Comparison of ENCODE assay signal across 8 mouse cellular contexts in genomic region chr1:38799304-38799703, GRCm38 (mm10). TPM values are rescaled to one million over a fixed set of nuclear protein-coding genes. Genes with fewer than 3 reads are reported as not detected.
DNase-seq lines count a peak whose midpoint lies in the region; ATAC-seq and TF ChIP-seq lines count a peak whose summit lies in the region.

No protein-coding gene starts in this region.

- H3K36me3 ChIP-seq in heart, embryonic 10.5 days = 0 out of 2 replicates have a peak, but pooled peaks cover 2% of the 10 kb centered on the region
- H3K36me3 ChIP-seq in heart, embryonic 12.5 days = peaks cover 8% of the 10 kb centered on the region
- peaks cover 87% of the 10 kb centered on the region for H3K36me3 ChIP-seq in hindbrain, embryonic 14.5 days (replicated peaks; ENCODE audit: control insufficient read depth, insufficient read depth)
- H3K36me3 ChIP-seq in midbrain, postnatal 0 days (ENCODE audit: insufficient read depth, low read length) = peaks cover 56% of the 10 kb centered on the region

- no peak overlapping the region for H3K9ac ChIP-seq in heart, embryonic 12.5 days
- no peak overlapping the region for H3K9ac ChIP-seq in hindbrain, embryonic 14.5 days
- no peak overlapping the region for H3K9ac ChIP-seq in midbrain, postnatal 0 days (replicated peaks; ENCODE audit: low read length, poor library complexity, severe bottlenecking)

- no peaks in the 10 kb centered on the region for H3K4me1 ChIP-seq in heart, embryonic 10.5 days
- H3K4me1 ChIP-seq in heart, embryonic 12.5 days (replicated peaks) = no peaks in the 10 kb centered on the region
- peaks cover 4% of the 10 kb centered on the region; the same call in 1 of the 2 replicates for H3K4me1 ChIP-seq in hindbrain, embryonic 14.5 days (replicated peaks; ENCODE audit: control insufficient read depth, insufficient read depth, low read length)
- H3K4me1 ChIP-seq in midbrain, postnatal 0 days (ENCODE audit: insufficient read depth, low read length) = no peaks in the 10 kb centered on the region

- no peak overlapping the region for H3K4me3 ChIP-seq in heart, embryonic 10.5 days
- H3K4me3 ChIP-seq in heart, embryonic 12.5 days = no peak overlapping the region
- no peak overlapping the region for H3K4me3 ChIP-seq in hindbrain, embryonic 14.5 days (replicated peaks; ENCODE audit: low read length)
- H3K4me3 ChIP-seq in midbrain, postnatal 0 days (ENCODE audit: low read depth, low read length) = no peak overlapping the region

- DNase-seq in heart, embryonic 10.5 days (ENCODE audit: low spot score) = peak; percentile 68
- DNase-seq in 416B (ENCODE audit: low read depth) (peak; percentile 66), MEL-GATA-1-ER (ENCODE audit: extremely low read depth, low read depth) (peak; percentile 18)
- DNase-seq in hindbrain, embryonic 14.5 days (ENCODE audit: low spot score) = peak; percentile 73
- peak; percentile 84 for DNase-seq in midbrain, postnatal 0 days (ENCODE audit: low spot score)
- no peak for DNase-seq in ovary, adult 18-20 months (ENCODE audit: low spot score)
- DNase-seq in layer of hippocampus, adult 8-10 months (ENCODE audit: low spot score in 2 of 2) = no peak

- H3K27ac ChIP-seq in heart, embryonic 10.5 days = no peak overlapping the region
- H3K27ac ChIP-seq in heart, embryonic 12.5 days (ENCODE audit: poor library complexity, severe bottlenecking) = no peak overlapping the region
- no peak overlapping the region for H3K27ac ChIP-seq in hindbrain, embryonic 14.5 days
- H3K27ac ChIP-seq in midbrain, postnatal 0 days (ENCODE audit: low read depth, low read length) = no peak overlapping the region

- H3K4me2 ChIP-seq in heart, embryonic 12.5 days = no peak overlapping the region
- H3K4me2 ChIP-seq in hindbrain, embryonic 14.5 days (replicated peaks) = no peak overlapping the region
- no peak overlapping the region for H3K4me2 ChIP-seq in midbrain, postnatal 0 days (ENCODE audit: low read depth, low read length, poor library complexity, severe bottlenecking)

- peak; percentile 91 for TF ChIP-seq CTCF in midbrain, postnatal 0 days (IDR thresholded peaks at IDR 0.05)

- WGBS in heart, embryonic 10.5 days = 36% methylated on average over 3 of the region's 3 CpGs
- WGBS in heart, embryonic 12.5 days = 41% methylated on average over 3 of the region's 3 CpGs
- 34% methylated on average over 3 of the region's 3 CpGs for WGBS in hindbrain, embryonic 14.5 days
- WGBS in midbrain, postnatal 0 days = 41% methylated on average over 3 of the region's 3 CpGs

- ATAC-seq in heart, embryonic 12.5 days (ENCODE audit: insufficient number of reproducible peaks, low FRiP score) = no peak
- ATAC-seq in hindbrain, embryonic 14.5 days (ENCODE audit: low FRiP score) = 0 out of 2 replicates have a peak, but pooled peaks have one; percentile 11
- peak; percentile 59; the same call in 1 of the 2 replicates for ATAC-seq in midbrain, postnatal 0 days (ENCODE audit: low FRiP score)

- no peaks in the 10 kb centered on the region for H3K9me3 ChIP-seq in heart, embryonic 10.5 days
- no peaks in the 10 kb centered on the region for H3K9me3 ChIP-seq in heart, embryonic 12.5 days (replicated peaks)
- no peaks in the 10 kb centered on the region for H3K9me3 ChIP-seq in hindbrain, embryonic 14.5 days (ENCODE audit: control insufficient read depth, low read length)
- H3K9me3 ChIP-seq in midbrain, postnatal 0 days (ENCODE audit: low read length) = no peaks in the 10 kb centered on the region

- no peaks in the 10 kb centered on the region for H3K27me3 ChIP-seq in heart, embryonic 10.5 days (ENCODE audit: insufficient read depth, poor library complexity, severe bottlenecking)
- H3K27me3 ChIP-seq in heart, embryonic 12.5 days (replicated peaks) = no peaks in the 10 kb centered on the region
- H3K27me3 ChIP-seq in hindbrain, embryonic 14.5 days (ENCODE audit: control insufficient read depth, insufficient read depth, low read length) = no peaks in the 10 kb centered on the region
- H3K27me3 ChIP-seq in midbrain, postnatal 0 days (ENCODE audit: insufficient read depth, low read length) = no peaks in the 10 kb centered on the region

RNA-seq across cellular contexts. Expression of gene Lonrf2, which starts 37.2 kb away (rescaled TPM):
- 0.59 and 0.60 TPM in 2 replicates for polyA plus RNA-seq in heart, embryonic 10.5 days (2016; fragmentation: Nextera tagmentation; extraction: Ambion mirVana)
- polyA plus RNA-seq in heart, embryonic 12.5 days (2016; fragmentation: Nextera tagmentation; extraction: Ambion mirVana) = 1.0 TPM in 2 replicates
- 31.5 and 33.7 TPM in 2 replicates for polyA plus RNA-seq in hindbrain, embryonic 14.5 days (2014; fragmentation: Nextera tagmentation; extraction: Ambion mirVana)
- 155 and 183 TPM in 2 replicates for total RNA-seq in midbrain, postnatal 0 days (2014; rRNA removed)
- polyA plus RNA-seq in midbrain, postnatal 0 days (2015; fragmentation: Nextera tagmentation; extraction: Ambion mirVana) = 24.2 and 28.8 TPM in 2 replicates
- total RNA-seq in layer of hippocampus, adult 8-10 months (2022) = 100 to 1,000 TPM in 2 of 4 experiments, 10 to 100 TPM in 2; 96.0 to 117 (median 106) TPM

Comparison
In these comparisons a context has a peak if more than half of its experiments do, and no peak if none do; other contexts are left out.
1. DNase-seq: peak in heart, embryonic 10.5 days (single experiment), 416B (single experiment), MEL-GATA-1-ER (single experiment), hindbrain, embryonic 14.5 days (single experiment) and midbrain, postnatal 0 days (single experiment); none in ovary, adult 18-20 months (single experiment) and layer of hippocampus, adult 8-10 months (0 of 2).
2. RNA of gene Lonrf2, which starts 37.2 kb away (polyA plus RNA-seq): 31.5 to 33.7 TPM in hindbrain, embryonic 14.5 days and 24.2 to 28.8 TPM in midbrain, postnatal 0 days; 1.0 TPM in heart, embryonic 12.5 days and 0.59 to 0.60 TPM in heart, embryonic 10.5 days; every median in the first group is over 10 times any median in the second.